Mouse (Mus musculus) megakaryocyte, embryonic 14.5 days (primary cell): ENCODE measurements around the gene Cd79b.

Source experiments
- FLI1 ChIP-seq: IDR thresholded peaks from 2 replicates; pipeline ENCODE4 v1.6.1; 2012; ENCODE audit warnings: low read length, inconsistent platforms, mixed read lengths
- GATA1 ChIP-seq: IDR thresholded peaks from 3 replicates; pipeline ENCODE4 v1.6.1; 2012; ENCODE audit warnings: mixed read lengths, low read length, inconsistent platforms, borderline replicate concordance

DNA sequence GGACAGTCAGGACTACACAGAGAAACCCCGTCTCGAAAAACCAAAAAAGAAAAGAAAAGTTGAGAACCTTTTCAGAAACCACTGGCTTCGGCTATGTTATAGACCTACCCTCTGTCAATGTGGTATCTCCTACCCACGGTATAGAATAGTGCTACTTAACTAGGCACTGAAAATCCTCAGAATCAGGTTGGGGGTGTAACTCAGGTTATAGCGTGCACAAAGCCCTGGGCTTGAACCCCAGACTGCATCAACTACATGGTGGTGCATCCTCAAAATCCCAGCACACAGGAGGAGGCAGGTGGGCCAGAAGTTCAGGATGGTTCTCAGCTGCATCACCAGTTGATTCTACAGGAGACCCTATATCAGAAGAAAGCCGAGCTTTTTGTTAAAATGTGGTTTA, 40.8 kb downstream of the Cd79b start:
- TF ChIP-seq GATA1 (no peak), FLI1 (no peak)
